21 mouse cellular contexts compared by ENCODE assay signal in genomic region chr6:101898544-101898943, GRCm38 (mm10).
"Had no signal": no experiment of that assay in that cellular context is flagged by ENCODE, and none has a peak within 500 bp of the region (broad histone marks: within the 10 kb centered on the region; RNA-seq: fewer than 3 reads in every experiment).

No protein-coding gene starts in this region.

- H3K36me3 ChIP-seq: limb, embryonic 10.5 days; limb, embryonic 13.5 days; liver, embryonic 12.5 days; liver, embryonic 15.5 days; midbrain, embryonic 12.5 days; neural tube, embryonic 13.5 days; stomach, embryonic 15.5 days had no signal

- H3K27ac ChIP-seq: kidney, postnatal 0 days; layer of hippocampus, adult 2 months; limb, embryonic 10.5 days; limb, embryonic 13.5 days; liver, embryonic 12.5 days; liver, embryonic 15.5 days; macrophage; midbrain, embryonic 12.5 days; neural tube, embryonic 13.5 days; stomach, embryonic 15.5 days had no signal

- ATAC-seq: liver, embryonic 12.5 days; lung, postnatal 0 days; midbrain, embryonic 16.5 days had no signal

- DNase-seq: kidney, postnatal 25 days; layer of hippocampus, adult 9-11 months; liver; lung, adult 18-20 months; retina, postnatal 1 day; right cerebral cortex, postnatal 25 days; spleen, adult 18-20 months; thymus, postnatal 25 days had no signal

- H3K4me3 ChIP-seq: layer of hippocampus, adult 2 months; limb, embryonic 10.5 days; limb, embryonic 13.5 days; liver, embryonic 12.5 days; liver, embryonic 15.5 days; midbrain, embryonic 12.5 days; myocyte; neural tube, embryonic 13.5 days; stomach, embryonic 15.5 days had no signal

- H3K9ac ChIP-seq: limb, embryonic 13.5 days; liver, embryonic 12.5 days; liver, embryonic 15.5 days; midbrain, embryonic 12.5 days; neural tube, embryonic 13.5 days; stomach, embryonic 15.5 days had no signal

- H3K9me3 ChIP-seq: limb, embryonic 10.5 days; limb, embryonic 13.5 days; liver, embryonic 12.5 days; liver, embryonic 15.5 days; midbrain, embryonic 12.5 days; neural tube, embryonic 13.5 days; stomach, embryonic 15.5 days had no signal

- H3K4me2 ChIP-seq: limb, embryonic 13.5 days; liver, embryonic 12.5 days; liver, embryonic 15.5 days; midbrain, embryonic 12.5 days; neural tube, embryonic 13.5 days; stomach, embryonic 15.5 days had no signal

- H3K4me1 ChIP-seq: limb, embryonic 10.5 days; limb, embryonic 13.5 days; liver, embryonic 12.5 days; liver, embryonic 15.5 days; midbrain, embryonic 12.5 days; neural tube, embryonic 13.5 days; stomach, embryonic 15.5 days had no signal

- H3K27me3 ChIP-seq: liver, embryonic 12.5 days; liver, embryonic 15.5 days; midbrain, embryonic 12.5 days; neural tube, embryonic 13.5 days; stomach, embryonic 15.5 days had no signal
